Mouse (Mus musculus) liver (tissue): ENCODE measurements around the gene Olfr393.

ENCODE experiments used
- DNase-seq: peaks from one replicate; pipeline ENCODE4 v3.0.0-alpha.2; 2020; ENCODE audit warnings: mixed read lengths

Gene Olfr393

GRCm38 (mm10) chr11:73851354-73851753 lies at the start of gene Olfr393:
TSS of gene Olfr393 (minus strand) at chr11:73851454.
- DNase-seq = no peak

- DNase-seq = no peak
These were observed 39.4 kb upstream of the Olfr393 start, which contains the start of gene Olfr394 for GRCm38 (mm10) chr11:73890671-73891070. TSS of gene Olfr394 (minus strand) at chr11:73890771.

GRCm38 (mm10) chr11:73816949-73817348 lies 34.3 kb downstream of the Olfr393 start, which contains the start of gene Olfr392:
TSS of gene Olfr392 (minus strand) at chr11:73817049.
- DNase-seq = no peak

- no peak for DNase-seq
These were observed 48.3 kb downstream of the Olfr393 start, which contains the start of gene Olfr391-ps for GRCm38 (mm10) chr11:73802952-73803351. TSS of gene Olfr391-ps (minus strand) at chr11:73803052.
